Mouse (Mus musculus) forebrain, embryonic 16.5 days (tissue): ENCODE data around the gene Gm42669. TPM values are rescaled to one million over a fixed set of nuclear protein-coding genes. Genes with fewer than 3 reads are reported as not detected.

Experiments
- ATAC-seq: fragments of 200-750 bp; cut with Nextera tagmentation; 2 replicates; pipeline ENCODE4 v1.8.0; 2017; ENCODE audit warnings: mild to moderate bottlenecking, moderate library complexity
- H3K27ac ChIP-seq: fragments of 300-500 bp; sonication (generic); 2 replicates; pipeline ENCODE4 v1.5.1; 2014; ENCODE audit warnings: low read length, control low read depth
- H3K27me3 ChIP-seq: fragments of 300-500 bp; sonication (generic); replicated peaks from 2 replicates; pipeline ENCODE4 v1.6.1; 2014; ENCODE audit warnings: low read length; ENCODE audit not compliant: control insufficient read depth, insufficient read depth
- H3K36me3 ChIP-seq: fragments of 300-500 bp; sonication (generic); 2 replicates; pipeline ENCODE4 v1.6.1; 2014; ENCODE audit not compliant: control insufficient read depth, insufficient read depth
- H3K4me1 ChIP-seq: fragments of 300-500 bp; sonication (generic); replicated peaks from 2 replicates; pipeline ENCODE4 v1.6.1; 2014; ENCODE audit warnings: low read length; ENCODE audit not compliant: control insufficient read depth, insufficient read depth
- H3K4me2 ChIP-seq: fragments of 300-500 bp; sonication (generic); 2 replicates; pipeline ENCODE4 v1.6.1; 2014; ENCODE audit warnings: mild to moderate bottlenecking, low read length, control low read depth
- H3K4me3 ChIP-seq: fragments of 300-500 bp; sonication (generic); replicated peaks from 2 replicates; pipeline ENCODE4 v1.5.1; 2014; ENCODE audit warnings: mild to moderate bottlenecking, low read length, control low read depth
- H3K9ac ChIP-seq: fragments of 300-500 bp; sonication (generic); replicated peaks from 2 replicates; pipeline ENCODE4 v1.6.1; 2014; ENCODE audit warnings: low read depth, low read length, control low read depth
- H3K9me3 ChIP-seq: fragments of 300-500 bp; sonication (generic); 2 replicates; pipeline ENCODE4 v1.6.1; 2016; ENCODE audit warnings: low read length; ENCODE audit not compliant: control insufficient read depth
- WGBS: fragments of 180-500 bp; shearing (Covaris S2); extraction: QIAGEN DNeasy Blood & Tissue Kit; methylation state at CpG from one replicate; pipeline ENCODE4 v1.1.7; 2014; 5-methylcytosine and 5-hydroxymethylcytosine counted together
- polyA plus RNA-seq: library from polyadenylated mRNA; unstranded; fragments of >200 nt; fragmentation: Nextera tagmentation; extraction: Ambion mirVana; gene quantifications from 2 replicates; pipeline ENCODE4 v1.2.1, GENCODE M21; 2015

Gm42669 gene
- polyA plus RNA-seq, 1 experiment from 2014 or later, result 0.68 TPM

- Histone ChIP-seq H3K4me2 (no peak overlapping the region), H3K27ac (no peak overlapping the region), H3K4me1 (no peaks in the 10 kb centered on the region), H3K9me3 (no peaks in the 10 kb centered on the region), H3K36me3 (peaks cover 12% of the 10 kb centered on the region), H3K4me3 (no peak overlapping the region), H3K9ac (no peak overlapping the region), H3K27me3 (no peaks in the 10 kb centered on the region)
- ATAC-seq, result no peak
- 84% methylated on average over 6 of the region's 6 CpGs for WGBS
These were observed 110.6 kb downstream of the Gm42669 start for GRCm38 (mm10) chr5:107617986-107618385.

GRCm38 (mm10) chr5:107621327-107621726 lies 113.9 kb downstream of the Gm42669 start:
- 95% methylated on average over 3 of the region's 3 CpGs for WGBS
- peaks cover 8% of the 10 kb centered on the region for H3K36me3 ChIP-seq

More at GRCm38 (mm10) chr5:107621327-107621726, 113.9 kb downstream of the Gm42669 start:
- no peak overlapping the region for H3K4me2 ChIP-seq
- ATAC-seq, result no peak
- H3K27ac ChIP-seq, result no peak overlapping the region
- H3K4me3 ChIP-seq, result no peak overlapping the region
- H3K9me3 ChIP-seq, result no peaks in the 10 kb centered on the region
- no peak overlapping the region for H3K9ac ChIP-seq
- H3K4me1 ChIP-seq, result no peaks in the 10 kb centered on the region
- no peaks in the 10 kb centered on the region for H3K27me3 ChIP-seq

Other genes with a start within 250 kb of the Gm42669 start
- 2.2 and 4.0 TPM in 2 replicates for gene Tgfbr3, start 218.0 kb upstream of the Gm42669 start, polyA plus RNA-seq
- gene Brdt, start 176.5 kb upstream of the Gm42669 start, polyA plus RNA-seq, result 1.3 and 2.0 TPM in 2 replicates
- 8.0 and 10.5 TPM in 2 replicates for gene Ephx4, start 104.9 kb upstream of the Gm42669 start, polyA plus RNA-seq
- not detected in 2 replicates for gene Lpcat2b, start 76.1 kb upstream of the Gm42669 start, polyA plus RNA-seq
- gene Btbd8, start 69.6 kb upstream of the Gm42669 start, polyA plus RNA-seq, result 31.5 and 34.4 TPM in 2 replicates
- 0.22 and 0.25 TPM in 2 replicates for gene 1700028K03Rik, start 27.1 kb downstream of the Gm42669 start, polyA plus RNA-seq
- 22.2 and 24.8 TPM in 2 replicates for gene Rpap2, start 89.8 kb downstream of the Gm42669 start, polyA plus RNA-seq
- 33.2 and 34.1 TPM in 2 replicates for gene Glmn, start 90.3 kb downstream of the Gm42669 start, polyA plus RNA-seq
- not detected in 2 replicates for gene Gfi1, start 218.4 kb downstream of the Gm42669 start, polyA plus RNA-seq